Mouse (Mus musculus) urinary bladder, adult 2 months (tissue): ENCODE data around the gene Ddah1. TPM values are rescaled to one million over a fixed set of nuclear protein-coding genes. Genes with fewer than 3 reads are reported as not detected.
"Not testable (repeated sequence)": the region's sequence is repeated elsewhere in the genome, so short reads cannot be mapped to it uniquely, and the experiment has no call there.

Experiments
- DNase-seq: peaks from one replicate; pipeline ENCODE4 v3.0.0; 2022; ENCODE audit warnings: low spot score
- polyA plus RNA-seq: library from polyadenylated mRNA; depleted of rRNA; stranded (reverse); fragments of >200 nt; gene quantifications from 2 replicates; pipeline ENCODE4 v1.2.3, GENCODE M21; 2012

The Ddah1 gene
- polyA plus RNA-seq, 1 experiment: 0.94 TPM

- no peak for DNase-seq
Observed at GRCm38 (mm10) chr3:145906582-145906981, 148.1 kb downstream of the Ddah1 start.

- DNase-seq: no peak
Observed at GRCm38 (mm10) chr3:145912512-145912911, 154.0 kb downstream of the Ddah1 start.

DNA sequence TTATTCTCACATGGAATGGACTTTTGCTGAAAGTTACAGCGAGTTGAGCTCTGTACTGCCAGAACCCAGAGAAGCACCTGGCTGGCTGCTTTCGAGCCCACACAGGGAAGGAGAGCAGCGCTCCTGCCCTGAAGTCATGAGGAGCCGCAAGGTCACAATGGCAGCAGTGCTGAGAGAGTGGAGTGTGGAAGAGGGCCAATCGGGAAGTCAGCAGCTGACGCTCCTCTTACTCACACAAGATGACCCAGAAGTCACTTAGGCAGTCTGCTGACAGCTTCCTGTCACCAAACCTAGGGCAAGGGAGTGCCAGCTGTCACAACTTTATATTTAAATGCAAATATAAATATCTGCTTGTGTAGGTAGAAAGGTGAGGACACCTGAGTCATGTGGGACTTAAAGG is 154.8 kb downstream of the Ddah1 start:
- no peak for DNase-seq

- DNase-seq: not testable (repeated sequence)
Observed at GRCm38 (mm10) chr3:145913942-145914341, 155.5 kb downstream of the Ddah1 start.

DNA sequence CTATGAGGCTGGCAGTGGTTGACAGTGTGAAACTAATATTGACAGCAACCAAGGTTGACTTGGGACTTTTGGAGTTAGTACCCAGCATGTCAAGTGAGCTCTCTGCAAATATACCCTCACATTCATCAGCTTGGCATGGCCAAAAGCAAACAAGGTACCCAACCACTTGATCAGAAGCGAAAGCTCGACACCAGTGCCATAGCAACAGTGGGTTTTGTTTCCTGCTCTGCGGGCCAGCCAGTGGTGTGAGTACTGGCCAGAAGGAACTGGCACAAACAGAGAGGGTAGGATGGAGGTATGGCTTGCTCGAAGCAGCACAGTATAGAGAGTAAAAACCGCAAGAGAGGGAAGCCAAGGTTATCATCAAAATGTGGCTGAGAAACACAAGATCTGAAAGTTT is 157.9 kb downstream of the Ddah1 start:
- DNase-seq: no peak

DNA sequence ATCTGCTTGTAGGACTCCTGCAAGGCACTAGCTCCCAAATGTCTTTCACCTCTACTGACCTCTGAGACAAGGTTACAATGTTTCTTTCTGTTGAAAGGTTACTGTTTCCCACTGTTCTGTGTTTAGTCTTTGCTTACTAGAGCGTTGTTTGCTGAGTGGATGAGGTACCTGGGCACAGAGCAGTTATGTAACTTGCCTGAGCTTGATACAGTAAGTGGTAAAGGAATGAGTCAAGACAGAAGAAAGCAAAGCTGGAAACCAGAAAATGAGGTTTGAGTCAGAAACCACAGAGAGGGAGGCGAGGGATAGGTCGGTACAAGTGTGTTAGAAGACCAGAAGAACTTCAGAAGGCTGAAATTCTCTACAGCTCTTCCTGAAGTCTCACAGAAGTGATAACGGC is 158.4 kb downstream of the Ddah1 start:
- no peak for DNase-seq

- no peak for DNase-seq
Observed at GRCm38 (mm10) chr3:145922019-145922854, 163.8 kb downstream of the Ddah1 start, which contains the start of gene Bcl10. Bcl10 (plus strand) TSS chr3:145922804.

DNA sequence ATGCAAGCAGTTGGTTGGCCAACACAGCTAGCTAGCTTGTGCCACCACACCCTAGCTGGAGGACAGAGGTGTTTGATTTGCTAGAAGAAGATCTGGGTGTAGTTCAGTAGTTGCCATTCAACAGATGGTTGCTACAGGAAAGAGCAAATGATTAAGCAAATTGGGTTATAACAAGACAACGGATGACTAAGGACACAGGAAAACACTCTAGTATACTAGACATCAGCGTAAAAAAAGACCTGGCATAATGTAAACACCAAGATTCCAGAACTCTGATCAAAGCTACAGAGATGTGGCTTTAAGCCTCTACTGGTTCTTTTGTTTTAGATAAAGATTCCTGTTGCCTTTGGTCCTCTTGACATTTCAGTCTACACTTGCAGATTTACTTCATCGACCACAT is 164.5 kb downstream of the Ddah1 start:
- DNase-seq: no peak

DNA sequence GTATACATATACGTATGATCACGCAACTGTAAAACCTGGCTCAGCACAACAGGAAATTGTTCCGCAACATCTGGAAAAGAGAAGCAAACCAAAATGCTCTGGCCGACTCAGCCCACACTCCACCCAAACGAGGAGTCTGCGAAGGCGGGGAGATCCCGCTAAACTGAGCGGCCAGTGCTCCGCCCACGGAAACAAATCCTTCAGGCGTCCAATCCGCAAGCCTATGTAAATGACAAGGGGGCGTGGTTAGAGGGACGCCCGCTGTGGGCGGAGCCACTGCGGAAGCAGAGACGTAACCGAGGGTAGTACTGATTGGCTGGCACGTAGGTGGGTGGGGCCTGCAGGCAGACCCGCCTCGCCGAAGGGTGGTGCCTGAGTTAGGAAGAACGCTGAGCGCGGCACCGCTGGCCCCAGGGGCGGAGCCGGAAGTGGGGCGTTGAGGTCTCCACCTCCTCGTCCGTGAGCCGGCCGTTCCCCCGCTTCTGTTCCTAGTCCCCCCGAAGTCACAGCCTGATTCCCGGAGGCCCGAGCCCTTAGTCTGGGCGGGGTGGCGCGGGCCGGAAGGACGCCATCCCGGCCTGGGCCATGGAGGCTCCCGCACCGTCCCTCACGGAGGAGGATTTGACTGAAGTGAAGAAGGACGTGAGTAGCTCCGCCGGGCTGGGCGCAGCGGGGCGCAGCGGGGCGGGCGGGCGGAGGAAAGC is 165.6 kb downstream of the Ddah1 start:
- DNase-seq: peak; percentile 95

DNA sequence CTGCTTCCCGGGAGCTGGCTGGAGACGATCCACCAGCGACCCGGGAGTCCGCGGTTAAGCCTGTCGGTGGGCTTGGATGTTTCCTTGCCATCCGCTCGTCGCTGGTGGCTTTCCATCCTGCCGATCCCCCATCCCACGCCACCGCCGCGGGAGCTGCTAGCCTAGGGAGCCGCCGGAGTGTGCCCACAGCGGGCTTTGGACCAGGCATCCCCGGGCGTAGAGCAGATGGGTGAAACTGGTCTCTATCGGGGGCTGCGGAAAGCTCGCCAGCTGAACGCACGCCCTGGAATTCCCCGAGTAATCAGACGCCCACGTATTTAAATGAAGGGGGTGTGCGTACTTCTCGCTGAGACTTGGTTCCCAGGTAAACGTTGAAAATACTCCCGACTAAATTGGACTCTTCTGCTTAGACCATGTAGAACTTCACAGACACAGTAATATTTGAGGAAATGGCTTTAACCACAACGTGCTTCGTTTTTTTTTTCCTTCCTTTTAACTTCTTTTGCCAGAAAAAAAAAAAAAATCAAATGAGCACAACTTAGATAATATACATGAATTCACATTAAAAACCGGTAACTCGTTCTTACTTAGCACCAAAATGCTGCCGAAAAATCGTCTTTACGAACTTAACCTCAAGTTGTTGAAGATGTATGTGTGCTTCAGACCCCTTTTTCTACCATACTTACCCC is 166.3 kb downstream of the Ddah1 start:
- peak; percentile 56 for DNase-seq

DNA sequence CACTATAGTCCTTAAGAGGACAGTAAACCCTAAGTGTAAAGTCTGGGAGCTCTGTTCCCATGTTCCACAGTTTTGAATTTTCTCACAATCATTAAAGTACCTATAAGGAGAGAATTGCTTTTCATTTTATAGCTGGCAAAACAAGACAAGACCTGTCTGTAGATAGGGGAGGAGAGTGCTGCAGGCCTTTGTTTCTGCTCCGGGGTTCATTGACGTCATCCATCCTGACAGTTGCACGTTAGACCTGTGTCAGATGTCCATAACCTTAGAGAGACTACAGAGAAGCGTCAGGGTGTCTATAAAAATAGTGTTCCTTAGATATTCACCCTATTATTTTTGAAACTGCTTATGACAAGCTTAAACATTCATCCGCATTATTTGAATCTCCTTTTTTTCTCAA is 167.0 kb downstream of the Ddah1 start:
- DNase-seq: no peak

DNA sequence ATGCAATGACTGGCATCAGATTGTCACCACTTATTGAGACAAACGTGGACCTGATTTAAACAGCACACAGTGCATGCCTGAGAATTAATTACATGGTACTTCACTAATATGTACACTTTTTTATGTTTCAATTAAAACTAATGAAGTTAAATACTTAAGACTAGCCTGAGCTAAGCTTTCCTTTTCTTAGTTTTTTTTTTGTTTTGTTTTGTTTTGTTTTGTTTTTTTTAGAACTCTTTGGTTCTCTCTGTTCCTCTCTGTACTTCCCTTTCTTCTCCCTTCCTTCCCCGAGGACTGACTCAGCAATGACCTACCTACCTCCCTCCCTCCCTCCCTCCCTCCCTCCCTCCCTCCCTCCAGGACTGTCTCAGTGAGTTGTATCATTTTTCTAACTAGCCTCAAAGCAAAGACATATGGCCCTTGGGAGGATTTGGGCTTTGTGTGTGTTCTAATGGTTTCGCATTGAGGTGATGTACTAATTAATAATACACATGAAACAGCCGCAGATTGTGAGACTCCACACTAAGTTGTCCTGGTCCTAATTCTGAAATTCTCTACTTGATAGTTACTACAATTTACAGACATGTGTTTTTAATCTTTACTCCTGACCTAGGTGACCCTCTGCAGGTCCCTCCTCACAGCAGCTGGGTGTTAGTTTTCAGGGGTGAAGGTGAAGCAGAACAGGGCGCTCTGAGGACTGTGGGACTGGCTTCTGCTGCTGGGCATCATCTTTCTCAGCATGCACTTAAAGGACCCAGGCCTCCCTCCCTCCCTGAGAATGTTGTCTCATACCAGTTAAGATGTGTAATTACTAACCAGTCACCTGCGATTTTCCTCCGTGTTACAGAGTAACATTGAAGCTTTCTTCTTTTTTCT is 171.3 kb downstream of the Ddah1 start:
- no peak for DNase-seq

DNA sequence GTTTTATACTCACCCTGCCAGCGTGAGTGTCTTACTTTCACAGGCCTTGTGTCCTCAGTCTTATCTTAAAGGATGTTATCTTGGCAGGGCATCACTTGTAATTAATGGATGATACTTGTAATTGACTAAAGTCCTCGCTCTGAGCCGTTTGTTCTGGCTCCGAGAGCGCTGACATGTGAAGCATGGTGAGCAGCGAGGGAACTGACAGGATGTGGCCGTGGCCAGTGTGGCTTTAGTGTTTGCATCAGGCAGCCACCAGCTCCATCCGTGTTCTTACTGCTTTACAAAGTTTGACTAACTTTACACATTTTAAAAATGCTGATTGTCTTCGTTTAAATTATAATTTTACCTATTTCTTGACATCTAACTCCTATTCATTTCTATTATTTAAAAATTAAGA is 175.4 kb downstream of the Ddah1 start:
- no peak for DNase-seq

DNA sequence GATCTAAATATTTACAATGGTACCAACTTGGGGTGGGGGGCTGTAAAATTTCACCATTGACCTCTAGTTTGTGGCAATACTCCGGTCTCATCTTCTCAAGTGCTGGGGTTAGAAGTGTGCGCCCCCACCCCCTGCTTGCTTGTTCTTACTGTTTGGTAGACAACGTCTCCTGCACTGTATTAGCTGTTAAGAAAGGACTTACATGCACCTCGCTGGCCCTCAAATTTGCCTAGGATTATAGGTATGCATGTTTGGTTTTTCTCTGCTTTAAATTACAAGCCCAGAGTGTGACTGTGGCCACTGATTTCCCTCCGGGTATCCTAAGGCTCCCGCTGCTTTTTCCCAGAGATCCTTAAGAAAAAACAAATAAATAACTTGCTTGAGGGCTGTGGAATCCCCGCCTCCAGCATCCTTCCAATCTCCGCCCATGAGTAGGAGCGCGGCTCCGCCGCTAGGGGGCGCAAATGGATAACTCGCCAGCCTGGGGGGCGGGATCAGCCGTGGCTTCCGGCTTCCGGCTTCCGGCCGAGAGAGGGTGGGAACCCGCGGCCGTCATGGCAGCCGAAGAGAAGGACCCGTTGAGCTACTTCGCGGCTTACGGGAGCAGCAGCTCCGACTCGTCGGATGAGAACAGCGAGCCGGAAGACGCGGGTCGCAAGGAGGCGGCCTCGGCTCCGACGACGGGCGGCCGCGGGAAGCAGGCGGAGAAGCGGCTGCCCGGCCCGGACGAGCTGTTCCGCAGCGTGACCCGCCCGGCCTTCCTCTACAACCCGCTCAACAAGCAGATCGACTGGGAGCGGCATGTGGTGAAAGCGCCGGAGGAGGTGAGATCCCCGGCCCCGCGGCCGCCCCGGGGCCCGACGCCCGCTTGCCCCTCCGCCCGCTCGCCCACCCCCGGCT is 179.3 kb downstream of the Ddah1 start, which contains the start of gene 2410004B18Rik:
Gene 2410004B18Rik (plus strand): TSS at position 510 of the 900 bp plus-strand sequence.
- DNase-seq: peak; percentile 92

DNA sequence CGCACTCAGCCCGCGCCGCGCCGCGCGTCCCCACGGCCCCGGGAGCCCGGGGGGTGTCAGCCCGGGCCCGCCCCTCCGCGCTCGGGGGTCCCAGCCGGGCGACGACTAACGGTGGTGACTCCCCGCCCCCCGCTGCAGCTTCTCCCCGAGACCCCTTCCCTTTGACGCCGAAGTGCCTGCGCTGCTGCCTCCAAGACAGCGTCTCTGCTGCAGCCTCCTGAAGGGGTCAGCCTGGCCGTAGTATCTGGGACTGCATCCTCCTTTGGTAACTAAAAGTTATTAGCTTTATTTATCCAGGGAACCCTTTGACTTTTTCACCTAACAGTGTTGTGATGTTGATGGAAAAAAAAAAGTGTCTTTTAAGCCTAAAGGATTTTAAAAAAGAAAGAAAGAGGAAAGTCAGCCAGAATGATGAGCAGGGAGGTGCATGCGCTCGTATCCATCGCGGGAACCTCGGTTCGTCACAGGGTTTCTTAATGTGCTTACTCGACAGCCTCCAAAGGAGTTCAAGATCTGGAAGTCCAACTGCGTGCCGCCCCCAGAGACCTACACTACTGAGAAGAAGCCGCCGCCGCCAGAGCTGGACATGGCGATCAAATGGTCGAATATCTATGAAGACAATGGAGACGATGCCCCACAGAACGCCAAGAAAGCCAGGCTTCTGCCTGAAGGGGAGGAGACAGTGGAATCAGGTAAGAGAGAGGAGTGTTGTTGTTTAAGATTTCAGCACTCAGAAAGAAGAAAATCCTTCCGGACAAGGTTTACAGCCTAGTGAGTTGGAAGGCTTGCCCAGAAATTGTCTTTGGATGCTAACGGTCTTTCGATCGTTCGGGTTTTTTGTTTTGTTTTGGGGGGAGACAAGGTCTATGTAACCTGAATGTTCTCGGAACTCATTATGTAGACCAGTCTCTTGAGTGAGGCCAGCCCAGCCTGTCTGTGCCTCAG is 180.2 kb downstream of the Ddah1 start:
- DNase-seq: no peak

GRCm38 (mm10) chr3:145939402-145939801 is 180.9 kb downstream of the Ddah1 start:
- no peak for DNase-seq

DNA sequence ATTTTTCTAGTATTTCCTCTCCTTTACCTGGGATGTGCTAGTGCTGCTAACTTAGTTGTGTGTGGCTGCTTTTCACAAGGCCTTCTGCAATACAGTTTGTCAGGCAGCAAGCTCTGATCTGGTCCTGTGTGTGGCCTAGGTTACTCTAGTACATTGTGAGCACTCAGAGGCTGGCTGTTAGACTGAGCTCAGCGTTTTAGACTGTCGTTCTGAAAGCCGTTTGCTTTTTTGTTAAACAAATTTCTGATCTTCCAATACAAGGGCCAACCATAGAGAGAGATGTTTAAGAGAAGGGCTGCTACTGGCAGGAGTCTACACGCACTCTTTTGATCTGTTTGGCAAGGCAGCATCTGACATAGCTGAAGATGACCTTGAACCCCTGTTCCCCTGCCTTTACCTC is 181.5 kb downstream of the Ddah1 start:
- no peak for DNase-seq

DNA sequence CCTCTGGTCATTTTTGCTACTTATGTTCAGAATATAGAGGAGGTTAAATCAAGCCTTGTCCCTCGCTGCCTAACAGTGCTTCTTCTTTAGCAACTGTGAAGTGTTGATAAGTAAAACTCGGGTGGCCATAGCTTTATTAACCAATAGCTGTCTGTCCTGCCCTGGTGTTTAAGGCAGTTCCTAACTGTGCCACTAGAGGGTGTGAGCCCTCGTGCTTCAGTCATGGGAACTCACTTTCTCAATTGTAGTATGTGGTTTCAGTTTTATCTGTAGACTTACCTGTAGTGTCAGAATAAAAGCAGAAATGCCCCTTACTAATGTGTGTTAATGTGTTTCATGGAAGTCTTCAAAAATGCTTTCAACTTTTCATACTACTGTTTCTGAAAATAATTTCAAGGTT is 183.5 kb downstream of the Ddah1 start:
- no peak for DNase-seq
